Mouse (Mus musculus): ENCODE data around the gene Myrf. TPM values are rescaled to one million over a fixed set of nuclear protein-coding genes. Genes with fewer than 3 reads are reported as not detected.
A peak's percentile ranks its signal among the peaks of the same experiment; 100 is the strongest.

Myrf gene
- polyA plus RNA-seq, 1 experiment from 2014 or later, result 16.2 TPM

DNA sequence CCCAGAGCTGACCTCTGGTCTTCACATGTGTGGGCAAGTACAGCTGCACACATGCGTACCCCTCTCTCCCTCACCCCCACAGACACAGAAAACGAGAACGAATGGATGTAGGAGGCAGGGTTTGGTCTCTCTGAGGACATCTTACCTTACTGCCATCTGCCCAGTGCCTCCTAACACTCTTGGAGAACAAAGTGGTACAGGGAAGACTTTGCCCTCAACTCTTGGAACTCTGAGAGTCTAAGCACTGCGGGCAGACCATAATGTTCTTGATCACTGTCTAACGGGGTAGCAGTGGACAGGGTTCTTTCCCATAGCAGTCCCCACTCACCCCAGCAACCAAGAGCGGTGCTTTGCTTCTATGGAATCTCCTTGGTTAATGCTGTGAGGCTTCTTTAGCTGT lies 51.5 kb downstream of the Myrf start:
- no peak for ATAC-seq (ENCODE audit: insufficient number of reproducible peaks, low FRiP score)
- H3K27me3 ChIP-seq (replicated peaks), result no peaks in the 10 kb centered on the region
- 90% methylated on average over 6 of the region's 6 CpGs for WGBS

DNA sequence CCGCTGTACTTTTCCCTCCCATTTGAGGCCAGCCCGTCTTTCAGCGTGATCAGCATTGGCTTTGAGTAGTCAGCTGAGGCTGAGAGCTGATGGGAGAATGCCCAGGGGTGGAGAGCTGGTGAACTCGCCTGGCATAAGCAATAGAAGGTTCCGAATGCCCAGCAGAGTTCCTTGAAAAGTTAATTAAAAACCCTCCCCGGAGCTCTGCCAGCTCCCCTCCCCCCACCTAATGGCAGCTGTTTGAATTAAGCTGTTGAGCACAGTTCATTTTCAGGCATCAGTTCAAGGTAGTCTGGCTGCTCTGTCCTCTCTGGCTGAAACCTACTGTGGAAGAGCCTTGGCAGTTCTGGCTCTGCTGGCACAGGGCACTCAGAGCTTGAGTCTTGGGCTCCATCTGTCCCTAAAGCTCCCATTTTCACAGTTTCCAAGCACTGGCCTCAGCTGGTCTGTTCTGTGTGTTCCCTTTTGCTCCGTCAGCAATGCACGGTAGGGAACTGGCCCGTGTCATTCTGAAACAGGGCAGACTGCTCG lies 52.2 kb downstream of the Myrf start:
- ATAC-seq (ENCODE audit: insufficient number of reproducible peaks, low FRiP score), result no peak
- no peak overlapping the region for H3K4me2 ChIP-seq
- H3K9me3 ChIP-seq (replicated peaks), result no peaks in the 10 kb centered on the region
- H3K36me3 ChIP-seq, result peaks cover 83% of the 10 kb centered on the region
- H3K4me1 ChIP-seq (replicated peaks), result peaks cover 19% of the 10 kb centered on the region
- no peaks in the 10 kb centered on the region for H3K27me3 ChIP-seq (replicated peaks)
- no peak overlapping the region for H3K4me3 ChIP-seq
- WGBS, result 85% methylated on average over 10 of the region's 10 CpGs
- H3K27ac ChIP-seq (ENCODE audit: poor library complexity, severe bottlenecking), result no peak overlapping the region
- H3K9ac ChIP-seq, result no peak overlapping the region

More for the DNA sequence above, 51.5 kb downstream of the Myrf start:
- peaks cover 15% of the 10 kb centered on the region for H3K4me1 ChIP-seq (replicated peaks)
- no peaks in the 10 kb centered on the region for H3K9me3 ChIP-seq (replicated peaks)
- H3K27ac ChIP-seq (ENCODE audit: poor library complexity, severe bottlenecking), result no peak overlapping the region
- H3K4me3 ChIP-seq, result no peak overlapping the region
- no peak overlapping the region for H3K9ac ChIP-seq
- H3K36me3 ChIP-seq, result peaks cover 90% of the 10 kb centered on the region
- no peak overlapping the region for H3K4me2 ChIP-seq

- no peak for ATAC-seq (ENCODE audit: insufficient number of reproducible peaks, low FRiP score)
- no peaks in the 10 kb centered on the region for H3K9me3 ChIP-seq (replicated peaks)
- H3K4me3 ChIP-seq, result no peak overlapping the region
- no peak overlapping the region for H3K4me2 ChIP-seq
- no peak overlapping the region for H3K9ac ChIP-seq
- peaks cover 24% of the 10 kb centered on the region for H3K4me1 ChIP-seq (replicated peaks)
- H3K27me3 ChIP-seq (replicated peaks), result no peaks in the 10 kb centered on the region
- peaks cover 65% of the 10 kb centered on the region for H3K36me3 ChIP-seq
- H3K27ac ChIP-seq (ENCODE audit: poor library complexity, severe bottlenecking), result no peak overlapping the region
- WGBS, result 93% methylated on average over 8 of the region's 8 CpGs
Observed at GRCm38 (mm10) chr19:10186569-10186968, 54.0 kb downstream of the Myrf start.

DNA sequence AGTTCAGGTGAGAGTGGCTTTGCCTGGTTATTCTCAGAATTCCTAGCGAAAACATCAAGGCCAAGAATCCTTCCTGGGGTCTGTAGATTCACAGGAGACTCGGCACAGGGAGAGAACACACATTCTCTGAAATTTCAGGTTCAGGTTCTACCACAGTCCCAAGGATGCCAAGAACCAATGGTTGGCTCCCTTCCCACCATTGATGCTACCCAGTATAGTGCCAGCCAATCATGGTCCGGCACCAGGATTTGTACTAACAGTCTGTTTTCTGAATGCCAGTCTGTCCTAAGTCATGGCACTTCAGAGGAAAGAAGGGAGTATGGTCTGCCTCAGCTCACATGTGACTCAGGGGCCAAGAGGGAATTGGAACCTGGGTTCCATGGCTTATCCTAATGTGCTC lies 54.7 kb downstream of the Myrf start:
- peaks cover 59% of the 10 kb centered on the region for H3K36me3 ChIP-seq
- no peaks in the 10 kb centered on the region for H3K27me3 ChIP-seq (replicated peaks)
- no peak overlapping the region for H3K4me3 ChIP-seq
- no peak for ATAC-seq (ENCODE audit: insufficient number of reproducible peaks, low FRiP score)
- no peak overlapping the region for H3K27ac ChIP-seq (ENCODE audit: poor library complexity, severe bottlenecking)
- H3K9ac ChIP-seq, result no peak overlapping the region
- peaks cover 18% of the 10 kb centered on the region for H3K4me1 ChIP-seq (replicated peaks)
- H3K4me2 ChIP-seq, result no peak overlapping the region
- WGBS, result 94% methylated on average over 3 of the region's 3 CpGs
- no peaks in the 10 kb centered on the region for H3K9me3 ChIP-seq (replicated peaks)

DNA sequence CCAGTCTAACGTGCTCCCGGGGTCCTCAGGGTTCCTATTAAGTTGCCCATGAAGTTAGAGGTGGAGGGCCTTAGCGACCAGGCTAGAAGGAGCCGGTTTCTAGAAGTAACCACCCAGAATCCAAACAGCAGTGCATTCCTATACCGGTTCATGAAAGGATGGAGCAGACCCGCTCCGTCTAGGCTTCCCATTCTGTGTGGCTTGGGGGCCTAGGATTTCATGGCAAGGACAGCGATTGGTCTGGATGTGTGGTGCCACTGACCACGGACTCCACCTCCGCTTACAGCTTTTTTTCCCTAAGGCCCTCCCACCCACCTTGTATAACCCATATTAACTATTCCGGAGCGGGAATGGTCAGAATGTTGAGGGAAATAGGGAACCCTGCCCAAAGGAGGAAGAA lies 56.5 kb downstream of the Myrf start:
- H3K4me3 ChIP-seq, result peak overlapping the region; percentile 94
- peak overlapping the region; percentile 94 for H3K27ac ChIP-seq (ENCODE audit: poor library complexity, severe bottlenecking)
- H3K4me2 ChIP-seq, result peak overlapping the region; percentile 88
- H3K36me3 ChIP-seq, result peaks cover 43% of the 10 kb centered on the region
- no peaks in the 10 kb centered on the region for H3K27me3 ChIP-seq (replicated peaks)
- WGBS, result 24% methylated on average over 12 of the region's 12 CpGs
- H3K9me3 ChIP-seq (replicated peaks), result no peaks in the 10 kb centered on the region
- peak overlapping the region; percentile 90 for H3K9ac ChIP-seq
- ATAC-seq (ENCODE audit: insufficient number of reproducible peaks, low FRiP score), result no peak
- H3K4me1 ChIP-seq (replicated peaks), result peaks cover 18% of the 10 kb centered on the region

GRCm38 (mm10) chr19:10183299-10183983 lies 57.1 kb downstream of the Myrf start:
- ATAC-seq (ENCODE audit: insufficient number of reproducible peaks, low FRiP score), result peak; percentile 79
- peaks cover 36% of the 10 kb centered on the region for H3K36me3 ChIP-seq
- H3K9me3 ChIP-seq (replicated peaks), result peaks cover 1% of the 10 kb centered on the region; the same call in 1 of the 2 replicates
- under 1% methylated on average over 35 of the region's 35 CpGs for WGBS
- H3K4me3 ChIP-seq, result peak overlapping the region; percentile 94
- peak overlapping the region; percentile 90 for H3K9ac ChIP-seq
- H3K4me2 ChIP-seq, result peak overlapping the region; percentile 88
- H3K27ac ChIP-seq (ENCODE audit: poor library complexity, severe bottlenecking), result peak overlapping the region; percentile 94
- H3K27me3 ChIP-seq (replicated peaks), result no peaks in the 10 kb centered on the region
- peaks cover 18% of the 10 kb centered on the region for H3K4me1 ChIP-seq (replicated peaks)

- under 1% methylated on average over 63 of the region's 70 CpGs for whole genome bisulfite sequencing
- H3K27me3 ChIP-seq (replicated peaks), result no peaks in the 10 kb centered on the region
- H3K4me2 ChIP-seq, result peak within 1 kb of the TSS; percentile 88
- H3K4me3 ChIP-seq, result peak within 1 kb of the TSS; percentile 94
- peak within 1 kb of the TSS; percentile 90 for H3K9ac ChIP-seq
- H3K27ac ChIP-seq (ENCODE audit: poor library complexity, severe bottlenecking), result peak within 1 kb of the TSS; percentile 94
- ATAC-seq (ENCODE audit: insufficient number of reproducible peaks, low FRiP score), result peak; percentile 96
- H3K9me3 ChIP-seq (replicated peaks), result peaks cover 5% of the 10 kb centered on the region; the same call in 1 of the 2 replicates
- H3K36me3 ChIP-seq, result peaks cover 29% of the 10 kb centered on the region
- H3K4me1 ChIP-seq (replicated peaks), result peaks cover 18% of the 10 kb centered on the region
Observed at GRCm38 (mm10) chr19:10182670-10183298, 57.8 kb downstream of the Myrf start, which contains the start of gene Fads1. TSS of gene Fads1 (plus strand) at chr19:10182888.

DNA sequence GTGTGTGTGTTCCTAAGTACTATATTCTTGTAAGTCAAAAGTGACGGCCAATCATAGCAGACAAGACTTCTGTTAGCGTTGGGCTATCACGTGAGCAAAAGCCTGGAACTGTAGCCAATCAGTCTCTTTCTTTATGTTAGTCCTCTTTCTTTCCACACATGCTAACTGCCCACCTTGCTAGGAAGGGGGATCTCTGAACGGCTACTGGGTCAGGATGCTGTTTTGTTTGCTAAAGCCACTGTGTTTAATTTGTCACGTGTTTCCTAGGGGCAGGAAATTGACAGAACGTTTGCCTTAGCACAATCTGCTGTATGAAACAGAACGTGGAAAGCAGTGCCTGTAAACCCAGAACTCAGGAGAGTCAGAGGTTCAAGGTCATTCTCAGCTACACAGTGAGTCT lies 58.4 kb downstream of the Myrf start:
- Histone ChIP-seq H3K4me3 (peak overlapping the region; percentile 94), H3K4me1 (replicated peaks) (peaks cover 21% of the 10 kb centered on the region), H3K4me2 (peak overlapping the region; percentile 88), H3K9me3 (replicated peaks) (peaks cover 5% of the 10 kb centered on the region; the same call in 1 of the 2 replicates), H3K36me3 (peaks cover 23% of the 10 kb centered on the region), H3K27me3 (replicated peaks) (no peaks in the 10 kb centered on the region), H3K9ac (peak overlapping the region; percentile 28; the same call in 1 of the 2 replicates), H3K27ac (ENCODE audit: poor library complexity, severe bottlenecking) (peak overlapping the region; percentile 50)
- WGBS, result 37% methylated on average over 7 of the region's 7 CpGs
- 0 out of 2 replicates have a peak, but pooled peaks have one; percentile 1 for ATAC-seq (ENCODE audit: insufficient number of reproducible peaks, low FRiP score)

GRCm38 (mm10) chr19:10181225-10181624 lies 59.3 kb downstream of the Myrf start:
- no peak overlapping the region for H3K4me2 ChIP-seq
- no peak overlapping the region for H3K9ac ChIP-seq
- H3K27ac ChIP-seq (ENCODE audit: poor library complexity, severe bottlenecking), result no peak overlapping the region
- peaks cover 26% of the 10 kb centered on the region for H3K4me1 ChIP-seq (replicated peaks)
- H3K4me3 ChIP-seq, result no peak overlapping the region
- WGBS, result 91% methylated on average over 7 of the region's 7 CpGs
- H3K27me3 ChIP-seq (replicated peaks), result no peaks in the 10 kb centered on the region
- H3K9me3 ChIP-seq (replicated peaks), result peaks cover 5% of the 10 kb centered on the region; the same call in 1 of the 2 replicates
- ATAC-seq (ENCODE audit: insufficient number of reproducible peaks, low FRiP score), result no peak
- peaks cover 14% of the 10 kb centered on the region for H3K36me3 ChIP-seq

DNA sequence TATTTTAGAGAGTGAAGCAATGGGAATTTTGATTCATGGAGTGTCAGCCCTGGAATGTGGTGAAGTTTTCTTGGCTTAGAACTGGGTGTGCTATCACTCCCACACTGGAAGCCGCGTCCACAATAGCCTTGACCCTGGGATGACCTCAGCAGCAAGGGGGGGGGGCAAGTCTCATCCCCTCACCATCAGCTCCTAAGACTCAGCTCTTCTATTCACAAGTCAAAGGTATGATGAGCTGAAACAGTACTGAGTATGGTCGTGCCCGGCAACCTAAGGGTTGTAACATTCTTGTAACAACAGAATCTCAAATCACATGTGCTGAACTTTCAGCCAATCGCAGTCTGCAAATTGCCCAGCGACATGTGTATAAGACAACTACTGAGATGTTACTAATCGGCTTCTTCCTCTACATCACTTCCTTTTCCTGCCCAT lies 63.6 kb downstream of the Myrf start:
- Histone ChIP-seq H3K4me1 (replicated peaks) (peaks cover 16% of the 10 kb centered on the region), H3K4me3 (no peak overlapping the region), H3K4me2 (peak overlapping the region; percentile 21; the same call in 1 of the 2 replicates), H3K9me3 (replicated peaks) (peaks cover 5% of the 10 kb centered on the region; the same call in 1 of the 2 replicates), H3K9ac (no peak overlapping the region), H3K36me3 (no peaks in the 10 kb centered on the region), H3K27ac (ENCODE audit: poor library complexity, severe bottlenecking) (peak overlapping the region; percentile 54; the same call in 1 of the 2 replicates), H3K27me3 (replicated peaks) (no peaks in the 10 kb centered on the region)
- ATAC-seq (ENCODE audit: insufficient number of reproducible peaks, low FRiP score), result no peak
- 38% methylated on average over 7 of the region's 7 CpGs for WGBS

GRCm38 (mm10) chr19:10176477-10176876 lies 64.1 kb downstream of the Myrf start:
- H3K9ac ChIP-seq, result no peak overlapping the region
- no peaks in the 10 kb centered on the region for H3K36me3 ChIP-seq
- no peak overlapping the region for H3K4me2 ChIP-seq
- no peak overlapping the region for H3K4me3 ChIP-seq
- H3K4me1 ChIP-seq (replicated peaks), result peaks cover 16% of the 10 kb centered on the region
- peaks cover 5% of the 10 kb centered on the region; the same call in 1 of the 2 replicates for H3K9me3 ChIP-seq (replicated peaks)
- H3K27me3 ChIP-seq (replicated peaks), result no peaks in the 10 kb centered on the region
- no peak for ATAC-seq (ENCODE audit: insufficient number of reproducible peaks, low FRiP score)
- H3K27ac ChIP-seq (ENCODE audit: poor library complexity, severe bottlenecking), result no peak overlapping the region
- WGBS, result 61% methylated on average over 1 of the region's 1 CpGs
